Mouse (Mus musculus) skeletal muscle tissue, adult 2 months (tissue): ENCODE data around the gene Haspin.

Experiments used
- DNase-seq: peaks from one replicate; pipeline ENCODE4 v3.0.0-alpha.2; 2012; ENCODE audit warnings: low read depth, low spot score

Haspin gene

DNA sequence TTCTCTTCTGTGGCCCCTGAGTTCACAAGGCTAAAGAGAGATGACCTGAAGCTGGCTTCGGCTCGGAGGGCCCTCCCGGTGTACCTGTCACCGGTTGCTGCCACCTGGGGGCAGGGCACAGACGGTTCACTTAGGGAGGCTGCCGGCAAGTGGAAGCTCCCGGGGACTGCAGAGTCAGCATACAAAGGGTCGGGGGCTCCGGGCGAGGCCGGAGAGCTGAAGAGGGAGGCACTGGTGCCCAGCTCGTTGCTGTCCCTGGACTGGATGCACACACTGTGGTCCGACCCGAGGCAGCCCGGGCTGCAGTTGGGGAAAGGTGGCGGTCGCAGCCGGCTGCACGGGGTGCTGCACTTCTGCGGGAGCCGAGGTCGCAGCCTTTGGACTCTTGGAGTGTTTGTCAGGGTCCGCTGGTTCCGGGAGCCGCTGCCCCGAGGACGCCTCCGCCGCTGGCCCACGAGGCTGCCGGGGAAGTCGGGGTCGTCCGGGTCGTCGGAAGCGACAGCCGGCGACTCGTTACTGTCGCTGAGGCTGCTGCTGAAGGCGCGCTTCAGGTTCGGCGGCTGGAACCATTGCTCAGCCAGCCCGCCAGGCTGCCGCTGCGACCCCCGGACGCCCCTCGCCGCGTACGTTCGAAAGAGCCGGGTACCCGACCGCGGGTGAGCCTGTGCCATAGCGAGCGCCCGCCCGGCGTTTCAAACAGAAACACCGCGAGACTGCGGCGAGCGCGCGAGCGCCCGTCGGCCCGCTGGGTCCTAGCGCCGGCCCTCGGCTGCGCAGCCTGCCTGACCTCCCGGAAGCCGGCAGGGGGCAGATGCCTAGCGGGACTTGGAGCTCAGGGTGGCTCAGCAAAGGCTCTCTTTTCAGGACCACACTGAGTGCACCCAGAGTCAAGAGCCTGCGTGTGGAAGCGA, at the start of gene Haspin:
Gene Haspin (minus strand): TSS at position 704 of the 911 bp plus-strand sequence.
- peak; percentile 83 for DNase-seq

DNA sequence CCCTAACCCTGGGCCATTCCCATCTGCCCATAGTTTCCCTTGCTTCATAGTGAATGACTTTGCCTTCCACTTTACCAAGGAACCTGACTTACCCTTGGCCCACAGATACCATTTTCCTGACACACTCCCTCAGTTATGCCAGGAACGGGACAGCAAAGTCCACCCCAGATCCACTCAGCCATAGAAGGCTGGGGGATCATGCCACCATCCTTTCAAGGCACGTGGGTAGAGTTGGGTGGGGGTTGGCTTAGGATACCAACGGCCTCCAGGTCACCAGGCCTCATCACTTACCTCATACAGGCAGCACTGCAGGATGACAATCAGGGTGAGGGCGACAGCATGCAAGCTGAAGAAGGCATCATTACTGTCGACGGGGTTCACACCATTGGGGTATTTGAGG, 49.1 kb upstream of the Haspin start:
- DNase-seq = no peak

DNA sequence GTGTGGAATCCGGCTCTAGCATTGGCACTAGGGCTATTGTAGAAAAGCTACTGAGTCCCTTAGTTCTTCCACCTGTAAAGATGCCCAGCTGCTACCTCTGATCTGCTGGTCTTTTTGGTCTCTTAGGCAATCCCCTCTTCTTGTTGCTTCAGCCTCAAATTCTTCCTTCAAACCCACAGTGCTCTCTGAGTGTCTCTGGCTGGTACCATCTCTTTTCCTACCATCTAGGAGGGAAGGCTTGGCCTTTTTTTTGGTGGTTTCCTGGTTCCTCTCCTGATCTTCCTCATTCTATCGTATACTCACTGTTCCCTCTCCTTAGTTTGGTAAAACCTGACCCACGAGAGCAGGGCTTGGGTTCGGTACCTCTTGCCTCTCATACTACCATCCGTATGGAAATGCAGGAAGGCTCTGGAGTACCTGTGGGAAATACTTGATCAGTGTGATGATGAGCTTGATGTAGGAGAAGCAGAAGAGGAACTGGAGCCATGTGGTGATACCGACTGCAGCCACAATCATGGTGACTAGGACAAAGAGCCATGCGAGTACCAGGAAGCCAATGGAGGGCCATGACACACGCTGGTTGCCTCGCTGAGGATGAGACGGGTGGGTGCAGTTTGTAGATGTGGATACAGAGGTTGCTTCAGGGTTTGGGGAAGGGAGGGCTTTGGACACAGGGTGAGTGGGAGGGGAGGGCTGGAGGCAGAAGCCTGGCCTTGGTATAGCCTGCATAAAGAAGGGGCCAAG, 48.0 kb upstream of the Haspin start:
- no peak for DNase-seq

DNA sequence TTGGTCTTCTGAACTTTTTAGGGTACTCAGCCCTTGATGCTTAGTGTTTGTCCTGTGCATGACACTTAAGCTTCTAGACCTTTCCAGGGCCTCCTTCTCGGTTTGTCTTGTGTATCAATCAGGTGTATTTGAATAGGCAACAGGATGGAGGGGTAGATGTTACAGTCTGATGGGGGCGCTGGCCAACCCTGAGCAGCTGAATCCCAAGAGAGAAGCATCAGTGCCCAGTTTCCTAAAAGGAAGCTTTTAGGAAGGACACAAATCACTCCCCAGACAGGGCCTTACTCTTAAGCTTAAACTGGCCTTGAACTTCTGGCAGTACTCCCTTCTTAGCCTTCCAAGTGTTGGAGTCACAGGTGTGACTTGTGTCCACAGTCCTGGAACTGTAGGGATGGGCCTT, 39.8 kb upstream of the Haspin start:
- no peak for DNase-seq

DNA sequence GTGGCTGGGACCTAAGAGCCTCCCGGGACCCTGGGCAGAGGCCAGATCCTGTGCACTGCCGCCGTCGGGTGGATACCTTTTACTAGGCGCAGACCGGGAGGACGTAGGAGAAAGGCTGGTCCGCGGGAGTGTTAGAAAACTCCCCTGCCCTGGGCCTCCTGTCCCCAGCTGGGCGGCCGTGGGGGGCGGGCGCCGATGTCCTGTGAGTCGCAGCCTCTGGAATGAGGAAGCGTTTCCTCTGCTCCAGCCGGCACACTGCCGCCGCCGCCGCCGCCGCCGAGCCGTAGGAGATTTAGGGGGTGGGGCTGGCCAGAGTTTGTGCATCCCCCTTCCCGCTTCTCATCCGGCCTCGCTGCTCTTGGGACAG, 39.4 kb upstream of the Haspin start:
- peak; percentile 48 for DNase-seq

DNA sequence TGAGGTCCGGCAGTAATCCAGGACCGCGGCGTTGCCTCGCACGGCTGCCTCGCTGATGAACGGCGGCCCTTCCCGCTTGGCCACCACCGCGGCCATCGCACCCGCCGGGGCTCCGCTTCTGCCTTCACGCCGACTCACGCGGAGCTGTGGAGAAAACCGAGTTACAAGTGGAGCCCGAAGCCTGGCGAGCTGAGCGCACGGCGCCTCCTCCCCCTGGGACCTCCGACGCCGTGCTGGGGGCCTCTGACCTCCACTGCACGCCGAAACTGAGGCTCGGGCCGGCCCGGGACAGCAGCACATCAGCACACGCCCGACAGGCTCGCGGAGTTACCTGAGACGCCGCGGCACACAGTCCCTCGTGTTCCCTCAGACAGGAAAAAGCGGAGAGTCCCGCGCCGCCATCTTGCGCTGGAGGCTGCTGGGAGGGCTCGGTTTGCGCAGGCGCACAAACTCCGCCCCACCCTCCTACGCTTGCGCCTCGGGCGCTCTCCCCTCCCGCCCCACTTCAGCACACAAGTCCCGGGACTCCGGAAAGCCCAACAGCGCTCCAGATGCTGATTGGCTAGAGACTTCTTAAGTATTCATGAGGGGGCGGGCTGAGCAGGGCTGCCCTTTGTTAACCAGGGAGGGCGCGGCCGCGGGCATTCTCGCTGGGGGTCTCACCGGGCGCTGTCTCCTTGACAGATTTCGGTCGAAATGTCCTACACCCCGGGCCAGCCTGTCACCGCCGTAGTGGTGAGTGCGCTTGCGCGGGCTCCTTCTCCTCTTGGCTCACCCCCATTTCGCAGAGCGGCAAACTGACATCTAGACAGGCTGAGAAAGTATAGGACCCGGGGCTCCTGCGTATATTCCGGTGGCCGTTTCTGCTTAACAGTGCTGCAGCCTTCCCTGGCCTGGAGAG, 38.8 kb upstream of the Haspin start, which contains the start of the genes Emc6 and Tax1bp3:
Gene Emc6 (minus strand): TSS at position 430 of the 901 bp plus-strand sequence.
Gene Tax1bp3 (plus strand): TSS at position 476 of the 901 bp plus-strand sequence.
- DNase-seq = peak; percentile 99

DNA sequence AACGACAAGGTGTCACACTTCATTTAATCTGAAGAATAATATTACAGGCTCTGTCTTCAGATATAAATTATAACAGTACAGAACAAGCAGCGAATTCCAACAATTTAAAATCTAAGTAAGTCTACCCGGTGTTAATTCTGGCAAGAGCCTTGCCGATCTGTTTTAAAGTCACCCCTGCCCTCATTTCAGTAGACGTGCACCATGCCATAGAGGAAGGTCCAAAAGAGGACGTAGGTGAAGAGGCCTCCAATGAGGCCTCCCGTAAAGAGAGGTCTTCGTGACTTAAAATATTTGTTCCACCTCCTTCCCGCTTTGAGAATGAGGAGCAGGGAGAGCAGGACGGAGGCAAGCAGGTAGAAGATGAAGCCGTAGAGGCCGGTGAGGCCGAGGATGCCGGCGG, 38.1 kb upstream of the Haspin start:
- no peak for DNase-seq

DNA sequence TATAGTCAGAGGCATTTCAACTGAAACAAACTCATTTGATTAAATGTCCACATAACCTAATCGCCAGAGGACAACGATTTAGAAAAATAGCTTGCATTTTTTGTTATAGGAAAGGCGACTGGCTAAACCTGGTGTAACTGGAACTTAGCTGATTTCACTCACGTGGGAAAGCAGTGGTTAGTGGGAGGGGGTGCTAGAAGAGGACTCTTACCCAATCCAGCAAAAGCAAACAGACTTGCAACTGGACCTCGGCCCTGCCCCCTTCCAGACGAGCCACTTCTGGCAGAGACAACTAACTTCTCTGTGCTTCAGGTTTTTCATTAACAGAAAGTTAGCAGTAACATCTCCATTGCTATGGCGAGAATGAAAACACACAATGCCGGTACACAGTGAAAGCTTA, 37.5 kb upstream of the Haspin start:
- DNase-seq = no peak

DNA sequence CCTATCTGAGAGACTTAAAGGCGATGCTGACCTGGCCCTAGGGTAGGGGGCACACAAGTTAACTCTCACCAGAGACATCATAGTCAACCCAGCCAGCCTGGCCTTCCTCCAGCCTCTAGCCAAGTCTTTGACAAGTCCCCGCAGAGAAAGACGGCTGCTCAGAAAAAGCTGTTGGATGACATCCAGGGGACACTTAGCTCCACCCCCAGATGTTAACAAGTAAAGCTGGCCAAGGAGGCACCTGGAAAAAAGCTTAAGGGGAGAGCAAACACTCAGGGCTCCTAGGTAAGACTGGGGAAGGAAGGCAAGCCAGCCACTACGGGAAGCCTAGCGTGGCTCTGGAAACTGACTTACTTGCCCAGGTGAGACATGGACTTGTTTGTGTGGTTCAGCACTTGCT, 34.1 kb upstream of the Haspin start:
- DNase-seq = peak; percentile 56

DNA sequence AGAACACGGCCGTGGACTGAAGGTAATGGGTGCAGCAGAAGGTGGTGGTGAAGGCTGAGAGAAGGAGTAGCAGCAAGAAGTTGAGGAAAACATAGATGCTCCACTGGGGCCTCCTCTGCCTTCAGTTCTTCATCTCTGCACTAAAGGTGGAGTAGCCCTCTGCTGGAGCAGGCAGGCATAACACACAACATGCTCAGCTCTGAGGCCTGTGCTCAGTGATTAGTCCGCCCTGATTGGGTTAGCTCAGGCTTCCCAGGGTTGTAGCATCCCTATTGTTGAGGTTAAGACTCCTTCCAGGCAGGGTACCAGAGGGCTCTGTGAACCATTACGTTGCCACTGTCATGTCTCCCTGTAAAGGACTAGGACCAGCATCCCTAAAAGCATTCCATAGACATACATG, 31.1 kb upstream of the Haspin start:
- no peak for DNase-seq

DNA sequence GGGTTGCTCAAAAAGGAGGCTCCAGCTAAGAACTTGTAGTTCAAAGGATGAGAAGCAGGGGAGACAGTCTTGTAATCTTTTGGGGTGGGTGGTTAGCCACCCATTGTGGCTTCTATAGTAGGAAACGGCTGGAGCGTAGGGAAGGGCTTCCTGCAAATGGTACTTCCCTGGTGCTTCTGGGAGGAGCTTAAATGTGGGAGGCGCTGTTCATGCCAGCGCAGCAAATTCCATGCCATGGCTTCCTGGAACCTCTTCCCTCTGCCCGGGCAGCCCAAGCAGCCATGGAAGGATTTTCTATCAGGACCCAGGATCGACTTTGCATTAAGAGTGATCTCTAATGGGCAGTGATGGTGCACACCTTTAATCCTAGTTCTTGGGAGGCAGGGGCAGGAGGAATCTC, 30.5 kb upstream of the Haspin start:
- DNase-seq = no peak

DNA sequence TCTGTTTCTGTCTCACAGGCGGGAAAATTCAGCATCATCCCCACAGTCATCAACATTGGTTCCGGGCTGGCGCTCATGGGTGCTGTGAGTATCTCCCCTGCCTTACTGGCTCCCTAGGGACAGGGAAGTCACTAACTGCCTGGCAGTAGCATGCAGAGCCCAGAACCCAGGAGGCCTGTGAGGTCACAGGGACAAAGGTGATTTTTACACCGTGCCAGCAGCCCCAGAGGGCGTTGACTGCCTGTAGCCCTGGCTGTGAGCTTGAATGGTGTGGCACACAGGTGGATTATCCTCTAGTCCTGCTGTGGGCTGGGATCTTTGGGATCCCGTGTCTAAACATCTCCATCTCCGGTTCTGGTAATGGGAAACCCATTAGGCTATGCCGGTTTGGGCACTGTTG, 30.0 kb upstream of the Haspin start:
- no peak for DNase-seq

DNA sequence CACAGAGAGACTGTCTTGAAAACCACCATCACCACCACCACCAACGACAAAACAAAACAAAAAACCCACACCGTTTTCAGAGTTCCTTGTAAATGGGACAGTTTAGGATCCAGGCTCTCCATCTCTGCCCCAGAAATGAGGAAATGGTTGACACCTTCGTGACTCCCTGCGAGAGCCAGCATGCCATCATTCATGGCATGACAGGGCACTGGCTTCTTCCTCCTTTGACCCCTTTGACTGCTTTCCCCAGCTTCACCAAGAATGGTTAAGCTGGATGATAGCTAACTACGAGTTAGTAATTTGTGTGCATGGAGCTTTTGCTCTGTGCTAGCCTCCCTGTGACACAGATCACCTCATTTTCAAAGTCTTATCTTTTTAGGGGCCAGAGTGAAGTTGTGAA, 24.2 kb upstream of the Haspin start:
- no peak for DNase-seq

DNA sequence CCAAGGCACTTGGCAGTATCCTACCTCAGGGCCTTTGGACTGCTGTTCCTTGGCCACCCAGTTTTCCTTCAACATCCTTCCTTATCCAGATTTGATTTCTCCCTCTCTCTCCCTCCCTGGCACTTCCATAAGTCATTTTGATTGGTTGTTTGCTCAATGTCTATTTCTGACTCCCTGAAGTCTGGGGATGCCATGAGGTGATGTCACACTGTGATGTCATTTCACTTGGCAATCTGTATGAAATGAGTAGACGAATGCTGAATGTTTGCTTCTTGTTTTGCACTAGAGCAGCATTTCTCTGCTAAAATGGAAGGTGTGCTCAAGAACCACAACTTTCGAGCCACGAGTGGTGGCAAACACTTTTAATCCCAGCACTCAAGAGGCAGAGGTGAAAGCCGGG, 23.5 kb upstream of the Haspin start:
- DNase-seq = no peak

DNA sequence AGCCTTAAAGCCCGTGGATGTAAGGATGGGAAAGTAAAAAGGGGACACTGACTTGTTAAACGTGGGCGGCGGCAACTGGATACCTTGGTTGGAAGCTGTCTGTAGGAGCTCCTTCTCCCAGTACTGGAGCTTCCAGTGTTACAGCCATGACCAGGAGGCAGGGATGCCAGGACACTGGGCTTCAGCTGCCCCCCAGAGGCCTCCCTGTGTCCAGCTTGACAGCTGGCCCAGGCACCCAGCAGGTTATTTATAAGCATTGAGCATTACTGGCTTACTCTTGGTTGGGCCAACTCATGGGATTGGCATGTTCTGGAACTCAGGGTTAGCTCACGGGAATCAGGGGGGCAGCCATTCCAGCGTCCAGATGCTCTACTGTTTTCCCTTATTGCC, 22.7 kb upstream of the Haspin start:
- peak; percentile 89 for DNase-seq

DNA sequence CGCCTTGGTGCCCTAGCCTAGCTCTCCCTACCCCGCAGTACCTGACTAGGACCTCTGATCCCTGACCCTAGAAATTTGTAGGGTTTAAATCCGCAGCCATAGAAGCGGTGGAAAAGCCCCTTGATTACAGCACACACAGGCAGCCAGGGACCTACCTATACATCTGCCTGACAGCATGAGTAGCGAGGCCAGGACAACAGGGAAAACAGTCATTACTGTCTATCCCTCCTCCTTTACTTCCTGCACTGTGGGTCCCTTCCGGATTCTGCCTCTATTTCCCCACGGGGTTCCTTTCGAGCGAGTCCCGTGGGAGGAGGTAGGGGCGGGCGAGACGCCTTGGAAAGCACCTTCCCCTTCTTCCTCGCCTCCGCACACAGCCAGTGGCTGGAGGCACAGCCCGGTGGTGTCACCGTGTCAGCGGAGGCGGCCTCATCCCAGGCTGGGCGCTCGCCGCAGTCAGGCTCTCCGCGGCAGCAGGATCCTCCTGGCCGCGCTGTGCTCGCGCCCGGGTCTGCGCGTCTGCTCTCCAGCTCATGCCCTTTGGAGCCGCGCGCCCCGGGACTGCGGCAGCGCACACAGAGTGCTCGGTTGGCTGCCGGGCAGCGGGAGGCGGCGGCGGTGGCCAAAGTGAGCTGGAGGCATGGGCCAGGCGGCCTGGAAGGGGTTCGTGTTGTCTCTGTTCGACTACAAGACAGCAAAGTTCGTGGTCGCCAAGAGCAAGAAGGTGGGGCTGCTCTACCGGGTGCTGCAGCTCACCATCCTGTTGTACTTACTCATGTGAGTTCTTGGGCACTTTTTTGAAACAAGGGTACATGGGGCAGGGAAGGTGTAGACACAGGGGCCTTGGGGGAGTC, 22.1 kb upstream of the Haspin start, which contains the start of gene P2rx5:
Gene P2rx5 (plus strand): TSS at position 465 of the 854 bp plus-strand sequence.
- DNase-seq = peak; percentile 49

DNA sequence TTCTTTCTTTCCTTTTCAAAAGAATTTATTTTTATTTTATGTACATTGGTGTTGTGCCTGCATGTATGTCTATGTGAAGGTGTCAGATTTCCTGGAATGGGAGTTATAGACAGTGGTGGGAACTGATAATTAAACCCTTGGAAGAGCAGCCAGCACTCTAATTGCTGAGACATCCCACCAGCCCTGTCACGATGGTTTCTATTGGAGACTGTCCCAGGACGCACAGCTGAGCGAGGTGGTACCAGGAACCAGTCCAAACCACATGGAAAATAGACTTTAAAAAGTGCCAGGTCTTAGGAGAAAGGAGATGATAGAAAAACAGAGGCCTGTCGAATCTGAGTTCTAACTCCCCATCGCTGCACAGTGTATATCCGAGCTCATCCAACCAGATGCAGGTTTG, 17.0 kb upstream of the Haspin start:
- DNase-seq = no peak

DNA sequence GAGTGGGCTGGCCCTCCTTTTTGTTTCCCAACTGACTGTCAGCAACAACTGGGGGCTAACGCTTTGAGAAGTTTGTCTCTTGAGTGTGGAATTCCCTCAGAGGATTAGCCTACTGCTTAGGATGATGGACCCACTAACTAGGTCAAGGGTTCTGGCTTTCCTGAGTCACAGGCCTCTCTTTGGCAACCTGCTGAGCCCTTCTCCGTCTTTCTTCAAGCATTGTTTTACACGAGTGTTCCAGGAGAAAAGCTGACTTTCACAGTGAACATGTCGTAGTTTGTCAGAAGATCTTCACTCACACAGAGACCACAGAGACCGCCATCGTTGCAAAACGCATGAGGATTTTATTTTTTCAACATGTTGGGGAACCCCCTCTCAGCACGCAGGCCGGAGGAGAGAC, 10.1 kb upstream of the Haspin start:
- no peak for DNase-seq

DNA sequence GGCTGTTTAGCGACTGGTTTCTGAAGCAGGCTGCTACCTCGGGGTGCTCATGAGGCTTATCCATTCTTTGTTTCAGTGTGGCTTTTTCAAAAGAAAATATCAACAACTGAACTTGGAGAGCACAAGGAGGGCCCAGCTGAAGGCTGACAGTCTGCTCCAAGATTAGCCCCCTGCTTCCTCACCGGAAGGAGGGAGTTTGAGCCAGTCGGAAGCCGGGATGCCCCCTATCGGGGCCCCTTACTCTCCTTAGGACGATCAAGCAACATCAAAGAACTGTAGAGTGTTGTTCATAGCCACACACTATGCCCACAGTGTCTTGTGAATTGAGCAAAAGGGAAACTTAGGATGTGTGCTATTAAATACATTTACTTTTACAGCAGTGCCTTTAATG, 8.9 kb upstream of the Haspin start:
- DNase-seq = no peak

DNA sequence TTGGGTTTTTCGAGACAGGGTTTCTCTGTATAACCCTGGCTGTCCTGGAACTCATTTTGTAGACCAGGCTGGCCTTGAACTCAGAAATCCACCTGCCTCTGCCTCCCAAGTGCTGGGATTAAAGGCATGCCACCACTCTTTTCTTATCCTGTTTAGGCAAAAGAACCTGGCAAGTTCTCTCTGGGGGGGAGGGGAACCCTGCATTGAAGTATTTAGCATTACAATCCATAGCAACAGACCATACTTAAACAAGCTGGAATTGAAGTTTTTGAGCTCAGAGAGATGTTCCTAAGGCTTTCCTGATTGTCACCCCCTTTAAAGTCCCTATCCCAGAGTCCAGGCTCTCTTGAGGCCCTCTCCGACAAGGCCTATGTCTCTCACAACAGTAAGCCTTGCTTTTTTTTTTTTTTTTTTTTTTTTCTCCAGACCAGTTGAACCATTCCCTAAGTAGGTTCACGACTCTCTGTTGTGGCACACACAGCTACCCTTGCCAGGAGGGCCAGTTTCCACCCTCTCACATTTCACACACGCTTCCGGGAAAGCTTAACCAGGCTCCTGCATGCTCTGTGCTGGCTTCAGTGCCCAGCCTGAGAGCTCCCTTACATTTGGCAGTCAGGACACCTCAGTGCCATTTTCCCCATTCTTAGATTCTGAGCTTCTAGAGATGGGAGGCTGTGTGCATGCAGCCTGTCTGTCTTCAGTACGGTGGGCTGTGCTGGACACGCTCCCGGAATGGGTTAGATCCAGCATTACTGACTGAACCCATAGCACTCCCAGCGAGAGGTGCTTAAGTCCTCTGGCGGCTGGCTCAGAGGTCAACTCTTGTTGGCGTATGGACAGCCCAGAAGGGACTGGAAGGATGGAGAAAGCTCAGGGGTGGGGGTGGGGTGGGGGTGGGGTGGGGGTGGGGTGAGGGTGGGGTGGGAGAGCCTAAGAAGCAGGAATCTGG, 8.2 kb upstream of the Haspin start:
- peak; percentile 63 for DNase-seq
